Mouse (Mus musculus) E14TG2a.4 (cell line): Measurements from ENCODE around the gene Mbnl2.

Source experiments
- CTCF ChIP-seq: conservative IDR thresholded peaks from 2 replicates; pipeline ENCODE4 v1.5.1; 2014; ENCODE audit warnings: low read length
- NANOG ChIP-seq: IDR thresholded peaks from 2 replicates; pipeline ENCODE4 v1.6.1; 2014; ENCODE audit warnings: borderline replicate concordance, low read length, mixed read lengths

GRCm38 (mm10) chr14:120404364-120404763, 128.9 kb downstream of the Mbnl2 start:
- TF ChIP-seq CTCF (no peak), NANOG (no peak)
